Mouse (Mus musculus) cerebellum, adult 9-11 months (tissue): ENCODE data around the gene Epb41l3.

Experiments
- DNase-seq: peaks from one replicate; pipeline ENCODE4 v3.0.0; 2022

The Epb41l3 gene

GRCm38 (mm10) chr17:69075501-69076237 is at the start of gene Epb41l3:
Gene Epb41l3 (plus strand): TSS chr17:69075683.
- peak; percentile 93 for DNase-seq

GRCm38 (mm10) chr17:69038760-69039675 is 36.5 kb upstream of the Epb41l3 start:
- no peak for DNase-seq

- no peak for DNase-seq
These were observed 34.0 kb upstream of the Epb41l3 start for GRCm38 (mm10) chr17:69041516-69041915.

GRCm38 (mm10) chr17:69048826-69049225 is 26.7 kb upstream of the Epb41l3 start:
- DNase-seq, result no peak

- no peak for DNase-seq
These were observed 21.5 kb upstream of the Epb41l3 start for GRCm38 (mm10) chr17:69054029-69054428.

- no peak for DNase-seq
These were observed 15.7 kb upstream of the Epb41l3 start for GRCm38 (mm10) chr17:69059760-69060159.

- DNase-seq, result no peak
These were observed 15.1 kb upstream of the Epb41l3 start for GRCm38 (mm10) chr17:69060388-69060787.

- DNase-seq, result no peak
These were observed 13.4 kb upstream of the Epb41l3 start for GRCm38 (mm10) chr17:69061883-69062745.

- DNase-seq, result no peak
These were observed 7.3 kb upstream of the Epb41l3 start for GRCm38 (mm10) chr17:69067937-69068739.

- no peak for DNase-seq
These were observed 1.4 kb upstream of the Epb41l3 start for GRCm38 (mm10) chr17:69074095-69074494.

- peak; percentile 93 for DNase-seq
These were observed 749 bp downstream of the Epb41l3 start for GRCm38 (mm10) chr17:69076238-69076625.

- peak; percentile 60 for DNase-seq
These were observed 1.5 kb downstream of the Epb41l3 start for GRCm38 (mm10) chr17:69076747-69077543.

- no peak for DNase-seq
These were observed 2.0 kb downstream of the Epb41l3 start for GRCm38 (mm10) chr17:69077544-69077920.

GRCm38 (mm10) chr17:69082316-69082715 is 6.8 kb downstream of the Epb41l3 start:
- peak; percentile 43 for DNase-seq

- no peak for DNase-seq
These were observed 16.1 kb downstream of the Epb41l3 start for GRCm38 (mm10) chr17:69091618-69092017.

GRCm38 (mm10) chr17:69097068-69097467 is 21.6 kb downstream of the Epb41l3 start:
- no peak for DNase-seq

GRCm38 (mm10) chr17:69097955-69098354 is 22.5 kb downstream of the Epb41l3 start:
- DNase-seq, result peak; percentile 65

GRCm38 (mm10) chr17:69103326-69103725 is 27.8 kb downstream of the Epb41l3 start:
- no peak for DNase-seq

GRCm38 (mm10) chr17:69105035-69105798 is 29.7 kb downstream of the Epb41l3 start:
- no peak for DNase-seq

GRCm38 (mm10) chr17:69105799-69106401 is 30.4 kb downstream of the Epb41l3 start:
- DNase-seq, result peak; percentile 42
